In genomic region chr19:5129770-5130169, GRCm38 (mm10) we compare ENCODE assay signal across 16 mouse cellular contexts. TPM values are rescaled to one million over a fixed set of nuclear protein-coding genes. Genes with fewer than 3 reads are reported as not detected.
DNase-seq lines count a peak whose midpoint lies in the region; ATAC-seq and TF ChIP-seq lines count a peak whose summit lies in the region.
"Had no signal": no experiment of that assay in that cellular context is flagged by ENCODE, and none has a peak within 500 bp of the region (broad histone marks: within the 10 kb centered on the region; RNA-seq: fewer than 3 reads in every experiment).

No protein-coding gene starts in this region.

- no peak overlapping the region for H3K27ac ChIP-seq in gastrocnemius, adult 2 months
- H3K27ac ChIP-seq in liver, postnatal 0 days (ENCODE audit: low read depth), result no peak overlapping the region
- H3K27ac ChIP-seq: embryonic facial prominence, embryonic 13.5 days; forebrain, embryonic 15.5 days had no signal

- H3K9ac ChIP-seq in liver, postnatal 0 days (replicated peaks), result no peak overlapping the region
- H3K9ac ChIP-seq: embryonic facial prominence, embryonic 13.5 days; forebrain, embryonic 15.5 days had no signal

- no peaks in the 10 kb centered on the region for H3K27me3 ChIP-seq in liver, postnatal 0 days (ENCODE audit: insufficient read depth, low read length)
- H3K27me3 ChIP-seq in E14TG2a.4 (ENCODE audit: insufficient read depth, low read length), result peaks cover 10% of the 10 kb centered on the region; the same call in 1 of the 2 replicates
- H3K27me3 ChIP-seq: embryonic facial prominence, embryonic 13.5 days; forebrain, embryonic 15.5 days had no signal

- H3K4me3 ChIP-seq in gastrocnemius, adult 2 months, result no peak overlapping the region
- H3K4me3 ChIP-seq in liver, postnatal 0 days (ENCODE audit: low read depth, low read length), result no peak overlapping the region
- H3K4me3 ChIP-seq in E14TG2a.4 (replicated peaks; ENCODE audit: low read length), result no peak overlapping the region
- H3K4me3 ChIP-seq: embryonic facial prominence, embryonic 13.5 days; forebrain, embryonic 15.5 days had no signal

- DNase-seq in gastrocnemius, adult 2 months, result no peak
- DNase-seq in gastrocnemius, postnatal 10 days, result no peak
- no peak for DNase-seq in liver, postnatal 0 days
- no peak for DNase-seq in liver
- DNase-seq in naive thymus-derived CD4-positive, alpha-beta T cell, adult 2 months (ENCODE audit: low read depth), result peak; percentile 52
- DNase-seq in gastrocnemius, adult 8-10 months (ENCODE audit: low spot score in 2 of 2), result no peak
- DNase-seq: adrenal gland, postnatal 14 days; cerebellum, adult 18-20 months; kidney, postnatal 14 days; lung, postnatal 10 days had no signal

- TF ChIP-seq EP300 in liver, postnatal 0 days (IDR thresholded peaks at IDR 0.05; ENCODE audit: low read depth), result no peak

- no peak for ATAC-seq in liver, postnatal 0 days
- ATAC-seq in megakaryocyte progenitor cell, adult 5-6 weeks (replicated peaks; ENCODE audit: poor library complexity), result no peak
- ATAC-seq: forebrain, embryonic 15.5 days had no signal

- H3K4me1 ChIP-seq in liver, postnatal 0 days (ENCODE audit: insufficient read depth), result no peaks in the 10 kb centered on the region
- H3K4me1 ChIP-seq in E14TG2a.4 (replicated peaks; ENCODE audit: low read depth, low read length), result no peaks in the 10 kb centered on the region
- H3K4me1 ChIP-seq: embryonic facial prominence, embryonic 13.5 days; forebrain, embryonic 15.5 days had no signal

- intact Hi-C loops in gastrocnemius, adult 2 months (cut with DNase I), result loop anchor here (5.0 kb wide), 1 partner anchor 37 kb away; no protein-coding TSS in a partner anchor

- H3K36me3 ChIP-seq in liver, postnatal 0 days (replicated peaks; ENCODE audit: insufficient read depth, low read length), result peaks cover 5% of the 10 kb centered on the region; the same call in 1 of the 2 replicates
- peaks cover 14% of the 10 kb centered on the region for H3K36me3 ChIP-seq in E14TG2a.4 (ENCODE audit: insufficient read depth, low read length)

- H3K4me2 ChIP-seq in liver, postnatal 0 days (ENCODE audit: low read depth, low read length), result no peak overlapping the region
- H3K4me2 ChIP-seq: embryonic facial prominence, embryonic 13.5 days; forebrain, embryonic 15.5 days had no signal

- peak; percentile 50 for TF ChIP-seq CTCF in gastrocnemius, adult 2 months (IDR thresholded peaks at IDR 0.05)
- peak; percentile 56 for TF ChIP-seq CTCF in liver, postnatal 0 days (IDR thresholded peaks at IDR 0.05; ENCODE audit: low read depth)
- peak; percentile 41 for TF ChIP-seq CTCF in E14TG2a.4 (conservative IDR thresholded peaks at IDR 0.05; ENCODE audit: low read length)

- 45% methylated on average over 1 of the region's 1 CpGs for whole genome bisulfite sequencing in liver, postnatal 0 days (ENCODE audit: insufficient replicate concordance)

- H3K9me3 ChIP-seq in liver, postnatal 0 days (ENCODE audit: low read length), result no peaks in the 10 kb centered on the region
- no peaks in the 10 kb centered on the region for H3K9me3 ChIP-seq in E14TG2a.4 (ENCODE audit: low read length)
- H3K9me3 ChIP-seq: embryonic facial prominence, embryonic 13.5 days; forebrain, embryonic 15.5 days had no signal

RNA-seq across cellular contexts. Expression of gene Klc2, which starts 11.4 kb away (rescaled TPM):
- total RNA-seq in gastrocnemius, adult 2 months (2021), result 10 to 100 TPM; 54.7 to 56.9 TPM
- 10 to 100 TPM; 27.2 to 28.7 TPM for total RNA-seq in gastrocnemius, postnatal 10 days (2021)
- polyA plus RNA-seq in liver, postnatal 0 days (2015; fragmentation: Nextera tagmentation; extraction: Ambion mirVana), result 1.3 and 1.5 TPM in 2 replicates
- 10 to 100 TPM; 60.6 to 68.9 (median 64.0) TPM for total RNA-seq in gastrocnemius, adult 8-10 months (2022)
- 1.2 and 1.6 TPM in 2 replicates for total RNA-seq in megakaryocyte progenitor cell, adult 5-6 weeks (2015)
- 2.7 and 3.8 TPM in 2 replicates for total RNA-seq in megakaryocyte progenitor cell, adult 5-6 weeks (2017)

RNA-seq across cellular contexts. Expression of gene Rab1b, which starts 22.9 kb away (rescaled TPM):
- total RNA-seq in gastrocnemius, adult 2 months (2021), result 100 to 1,000 TPM; 112 to 128 TPM
- 100 to 1,000 TPM; 119 to 127 TPM for total RNA-seq in gastrocnemius, postnatal 10 days (2021)
- 86.0 and 90.6 TPM in 2 replicates for polyA plus RNA-seq in liver, postnatal 0 days (2015; fragmentation: Nextera tagmentation; extraction: Ambion mirVana)
- total RNA-seq in gastrocnemius, adult 8-10 months (2022), result 100 to 1,000 TPM; 124 to 137 (median 131) TPM
- 50.8 and 56.7 TPM in 2 replicates for total RNA-seq in megakaryocyte progenitor cell, adult 5-6 weeks (2015)
- total RNA-seq in megakaryocyte progenitor cell, adult 5-6 weeks (2017), result 78.1 and 106 TPM in 2 replicates

RNA-seq across cellular contexts. Expression of gene Cnih2, which starts 31.4 kb away (rescaled TPM):
- under 1 TPM in 1 of 2 experiments, not detected in 1; 0.17 TPM for total RNA-seq in gastrocnemius, adult 2 months (2021)
- total RNA-seq in gastrocnemius, postnatal 10 days (2021), result under 1 TPM; 0.75 to 0.90 TPM
- polyA plus RNA-seq in liver, postnatal 0 days (2015; fragmentation: Nextera tagmentation; extraction: Ambion mirVana), result 0.15 and 0.18 TPM in 2 replicates
- not detected for total RNA-seq in gastrocnemius, adult 8-10 months (2022)
- total RNA-seq in megakaryocyte progenitor cell, adult 5-6 weeks (2015), result 0.17 and 0.66 TPM in 2 replicates
- total RNA-seq in megakaryocyte progenitor cell, adult 5-6 weeks (2017), result not detected in 2 replicates
- total RNA-seq: granulocyte monocyte progenitor cell, adult 5-6 weeks had no signal

RNA-seq across cellular contexts. Expression of gene Yif1a, which starts 41.4 kb away (rescaled TPM):
- 10 to 100 TPM; 41.2 to 53.8 TPM for total RNA-seq in gastrocnemius, adult 2 months (2021)
- total RNA-seq in gastrocnemius, postnatal 10 days (2021), result 10 to 100 TPM; 46.4 to 49.3 TPM
- 84.0 and 87.5 TPM in 2 replicates for polyA plus RNA-seq in liver, postnatal 0 days (2015; fragmentation: Nextera tagmentation; extraction: Ambion mirVana)
- total RNA-seq in gastrocnemius, adult 8-10 months (2022), result 10 to 100 TPM; 37.4 to 44.7 (median 39.8) TPM
- 44.2 and 45.3 TPM in 2 replicates for total RNA-seq in megakaryocyte progenitor cell, adult 5-6 weeks (2015)
- total RNA-seq in megakaryocyte progenitor cell, adult 5-6 weeks (2017), result 9.1 and 12.3 TPM in 2 replicates

RNA-seq across cellular contexts. Expression of gene Tmem151a, which starts 44.4 kb away (rescaled TPM):
- total RNA-seq in gastrocnemius, adult 2 months (2021), result not detected
- total RNA-seq in gastrocnemius, postnatal 10 days (2021), result under 1 TPM; 0.23 to 0.27 TPM
- polyA plus RNA-seq in liver, postnatal 0 days (2015; fragmentation: Nextera tagmentation; extraction: Ambion mirVana), result 0.79 and 0.96 TPM in 2 replicates
- under 1 TPM in 1 of 4 experiments, not detected in 3; 0.12 TPM for total RNA-seq in gastrocnemius, adult 8-10 months (2022)
- 0.02 TPM in 1 of 2 replicates, not detected in the other for total RNA-seq in megakaryocyte progenitor cell, adult 5-6 weeks (2015)
- total RNA-seq in megakaryocyte progenitor cell, adult 5-6 weeks (2017), result not detected in 2 replicates
- total RNA-seq: hematopoietic stem cell, adult 5-6 weeks had no signal

Comparison
In these comparisons a context has a peak if more than half of its experiments do, and no peak if none do; other contexts are left out.
1. RNA of gene Klc2, which starts 11.4 kb away (total RNA-seq): 60.6 to 68.9 TPM in gastrocnemius, adult 8-10 months, 54.7 to 56.9 TPM in gastrocnemius, adult 2 months and 27.2 to 28.7 TPM in gastrocnemius, postnatal 10 days; 1.2 to 3.8 TPM in megakaryocyte progenitor cell, adult 5-6 weeks; every median in the first group is over 4 times any median in the second.
2. Peak in every context shown above with its lines, with median percentiles within 50 percentile points of each other: CTCF ChIP-seq.